Mouse (Mus musculus) liver, embryonic 11.5 days (tissue): ENCODE results near the gene Chfr. TPM values are rescaled to one million over a fixed set of nuclear protein-coding genes. Genes with fewer than 3 reads are reported as not detected.

Experiments
- ATAC-seq: fragments of 200-750 bp; cut with Nextera tagmentation; replicated peaks from 2 replicates; pipeline ENCODE4 v1.8.0; 2017; ENCODE audit warnings: moderate number of reproducible peaks, mild to moderate bottlenecking, moderate TSS enrichment, moderate library complexity; ENCODE audit not compliant: low FRiP score
- DNase-seq: peaks from one replicate; pipeline ENCODE4 v3.0.0-alpha.2; 2017; ENCODE audit warnings: low spot score
- H3K27ac ChIP-seq: fragments of 300-500 bp; sonication (generic); 2 replicates; pipeline ENCODE4 v1.5.1; 2014; ENCODE audit warnings: mild to moderate bottlenecking, low read depth, low read length, control low read depth
- H3K27me3 ChIP-seq: fragments of 300-500 bp; sonication (generic); replicated peaks from 2 replicates; pipeline ENCODE4 v1.6.1; 2014; ENCODE audit warnings: low read length, mixed read lengths; ENCODE audit not compliant: control insufficient read depth, insufficient read depth
- H3K36me3 ChIP-seq: fragments of 300-500 bp; sonication (generic); 2 replicates; pipeline ENCODE4 v1.6.1; 2014; ENCODE audit warnings: mild to moderate bottlenecking, low read length, moderate library complexity, mixed read lengths; ENCODE audit not compliant: control insufficient read depth, insufficient read depth
- H3K4me1 ChIP-seq: fragments of 300-500 bp; sonication (generic); replicated peaks from 2 replicates; pipeline ENCODE4 v1.6.1; 2014; ENCODE audit warnings: low read length, mixed read lengths; ENCODE audit not compliant: control insufficient read depth, insufficient read depth
- H3K4me2 ChIP-seq: fragments of 300-500 bp; sonication (generic); 2 replicates; pipeline ENCODE4 v1.6.1; 2014; ENCODE audit warnings: mild to moderate bottlenecking, control low read depth, moderate library complexity
- H3K4me3 ChIP-seq: fragments of 300-500 bp; sonication (generic); 2 replicates; pipeline ENCODE4 v1.5.1; 2014; ENCODE audit warnings: low read depth, low read length, control low read depth
- H3K9ac ChIP-seq: fragments of 300-500 bp; sonication (generic); 2 replicates; pipeline ENCODE4 v1.6.1; 2014; ENCODE audit warnings: low read depth, low read length, control low read depth
- H3K9me3 ChIP-seq: fragments of 300-500 bp; sonication (generic); 2 replicates; pipeline ENCODE4 v1.6.1; 2016; ENCODE audit warnings: low read length, inconsistent platforms, mixed read lengths; ENCODE audit not compliant: control insufficient read depth
- WGBS: fragments of 180-500 bp; shearing (Covaris S2); extraction: QIAGEN DNeasy Blood & Tissue Kit; methylation state at CpG from one replicate; pipeline ENCODE4 v1.1.7; 2014; 5-methylcytosine and 5-hydroxymethylcytosine counted together
- polyA plus RNA-seq: library from polyadenylated mRNA; unstranded; fragments of >200 nt; fragmentation: Nextera tagmentation; extraction: Ambion mirVana; gene quantifications from 2 replicates; pipeline ENCODE4 v1.2.1, GENCODE M21; 2014

Chfr gene
- polyA plus RNA-seq, 1 experiment from 2014 or later = 38.9 TPM

GRCm38 (mm10) chr5:110203164-110203895 is 67.7 kb downstream of the Chfr start:
- ATAC-seq (no peak), DNase-seq (no peak)
- Histone ChIP-seq H3K4me3 (no peak overlapping the region), H3K36me3 (peaks cover 48% of the 10 kb centered on the region), H3K4me2 (no peak overlapping the region), H3K9me3 (no peaks in the 10 kb centered on the region), H3K27ac (no peak overlapping the region), H3K4me1 (no peaks in the 10 kb centered on the region), H3K27me3 (no peaks in the 10 kb centered on the region), H3K9ac (no peak overlapping the region)
- 91% methylated on average over 10 of the region's 10 CpGs for WGBS

- no peak overlapping the region for H3K9ac ChIP-seq
- H3K27me3 ChIP-seq = no peaks in the 10 kb centered on the region
- no peak for DNase-seq
- H3K9me3 ChIP-seq = no peaks in the 10 kb centered on the region
- H3K27ac ChIP-seq = no peak overlapping the region
- 82% methylated on average over 6 of the region's 6 CpGs for WGBS
- no peaks in the 10 kb centered on the region for H3K4me1 ChIP-seq
- H3K4me2 ChIP-seq = no peak overlapping the region
- no peak for ATAC-seq
- no peak overlapping the region for H3K4me3 ChIP-seq
- H3K36me3 ChIP-seq = peaks cover 59% of the 10 kb centered on the region
Observed at GRCm38 (mm10) chr5:110204777-110205176, 69.1 kb downstream of the Chfr start.

GRCm38 (mm10) chr5:110211312-110211711 is 75.7 kb downstream of the Chfr start:
- no peak overlapping the region for H3K9ac ChIP-seq
- ATAC-seq = no peak
- no peaks in the 10 kb centered on the region for H3K4me1 ChIP-seq
- no peak for DNase-seq
- H3K36me3 ChIP-seq = peaks cover 41% of the 10 kb centered on the region
- H3K4me2 ChIP-seq = no peak overlapping the region
- no peaks in the 10 kb centered on the region for H3K27me3 ChIP-seq
- no peak overlapping the region for H3K4me3 ChIP-seq
- no peaks in the 10 kb centered on the region for H3K9me3 ChIP-seq
- 66% methylated on average over 2 of the region's 2 CpGs for WGBS
- H3K27ac ChIP-seq = no peak overlapping the region

- Histone ChIP-seq H3K27ac (no peak overlapping the region), H3K4me3 (no peak overlapping the region), H3K4me1 (no peaks in the 10 kb centered on the region), H3K27me3 (no peaks in the 10 kb centered on the region), H3K36me3 (peaks cover 42% of the 10 kb centered on the region), H3K9ac (no peak overlapping the region), H3K4me2 (no peak overlapping the region), H3K9me3 (no peaks in the 10 kb centered on the region)
- ATAC-seq = no peak
- 87% methylated on average over 3 of the region's 3 CpGs for WGBS
- DNase-seq = no peak
Observed at GRCm38 (mm10) chr5:110216780-110217179, 81.1 kb downstream of the Chfr start.

GRCm38 (mm10) chr5:110220331-110220730 is 84.7 kb downstream of the Chfr start:
- Histone ChIP-seq H3K4me3 (no peak overlapping the region), H3K9ac (no peak overlapping the region), H3K27ac (no peak overlapping the region), H3K27me3 (no peaks in the 10 kb centered on the region), H3K36me3 (peaks cover 27% of the 10 kb centered on the region), H3K4me2 (no peak overlapping the region), H3K9me3 (no peaks in the 10 kb centered on the region), H3K4me1 (no peaks in the 10 kb centered on the region)
- WGBS = 96% methylated on average over 4 of the region's 4 CpGs
- no peak for ATAC-seq
- DNase-seq = no peak

Other genes starting within 250 kb of the Chfr start
- 0.30 and 0.92 TPM in 2 replicates for gene Gm15446, start 212.4 kb upstream of the Chfr start, polyA plus RNA-seq
- gene Zfp932, start 139.3 kb upstream of the Chfr start, polyA plus RNA-seq = 17.6 and 19.0 TPM in 2 replicates
- gene Gm17655, start 63.3 kb upstream of the Chfr start, polyA plus RNA-seq = 2.7 and 7.0 TPM in 2 replicates
- gene Gm35315, start 41.4 kb upstream of the Chfr start, polyA plus RNA-seq = 2.0 and 3.1 TPM in 2 replicates
- gene Plcxd1, start 35.9 kb upstream of the Chfr start, polyA plus RNA-seq = 0.71 and 1.3 TPM in 2 replicates
- 18.7 and 20.9 TPM in 2 replicates for gene Gtpbp6, start 27.6 kb upstream of the Chfr start, polyA plus RNA-seq
- gene Zfp605, start 25.8 kb upstream of the Chfr start, polyA plus RNA-seq = 3.4 and 3.6 TPM in 2 replicates
- 19.2 and 20.4 TPM in 2 replicates for gene Golga3, start 40.9 kb downstream of the Chfr start, polyA plus RNA-seq
- 30.4 and 30.5 TPM in 2 replicates for gene Ankle2, start 95.2 kb downstream of the Chfr start, polyA plus RNA-seq
- 78.2 and 81.1 TPM in 2 replicates for gene Pgam5, start 134.1 kb downstream of the Chfr start, polyA plus RNA-seq
- gene Pxmp2, start 150.3 kb downstream of the Chfr start, polyA plus RNA-seq = 24.2 and 27.2 TPM in 2 replicates
- 41.4 and 42.9 TPM in 2 replicates for gene Pole, start 150.5 kb downstream of the Chfr start, polyA plus RNA-seq
- 0.14 and 0.29 TPM in 2 replicates for gene P2rx2, start 207.4 kb downstream of the Chfr start, polyA plus RNA-seq
- not detected in 2 replicates for gene Lrcol1, start 208.9 kb downstream of the Chfr start, polyA plus RNA-seq